Mouse (Mus musculus) kidney, embryonic 16.5 days (tissue): Measurements from ENCODE around the gene Sptlc3. TPM values are rescaled to one million over a fixed set of nuclear protein-coding genes. Genes with fewer than 3 reads are reported as not detected.

Experiments used
- ATAC-seq: fragments of 200-750 bp; cut with Nextera tagmentation; 2 replicates; pipeline ENCODE4 v1.8.0; 2017; ENCODE audit warnings: moderate TSS enrichment; ENCODE audit not compliant: low FRiP score, low TSS enrichment
- H3K27ac ChIP-seq: fragments of 300-500 bp; sonication (generic); 2 replicates; pipeline ENCODE4 v1.5.1; 2014; ENCODE audit warnings: low read length
- H3K27me3 ChIP-seq: fragments of 300-500 bp; sonication (generic); 2 replicates; pipeline ENCODE4 v1.6.1; 2014; ENCODE audit warnings: low read length, control low read depth, mixed read lengths; ENCODE audit not compliant: insufficient read depth
- H3K36me3 ChIP-seq: fragments of 300-500 bp; sonication (generic); 2 replicates; pipeline ENCODE4 v1.6.1; 2014; ENCODE audit warnings: low read length, control low read depth, mixed read lengths; ENCODE audit not compliant: insufficient read depth
- H3K4me1 ChIP-seq: fragments of 300-500 bp; sonication (generic); 2 replicates; pipeline ENCODE4 v1.6.1; 2014; ENCODE audit warnings: low read length, control low read depth, mixed read lengths; ENCODE audit not compliant: insufficient read depth
- H3K4me2 ChIP-seq: fragments of 300-500 bp; sonication (generic); replicated peaks from 2 replicates; pipeline ENCODE4 v1.6.1; 2014; ENCODE audit warnings: low read depth, low read length
- H3K4me3 ChIP-seq: fragments of 300-500 bp; sonication (generic); 2 replicates; pipeline ENCODE4 v1.5.1; 2014; ENCODE audit warnings: mild to moderate bottlenecking, low read length
- H3K9ac ChIP-seq: fragments of 300-500 bp; sonication (generic); replicated peaks from 2 replicates; pipeline ENCODE4 v1.6.1; 2014; ENCODE audit warnings: low read length
- H3K9me3 ChIP-seq: fragments of 300-500 bp; sonication (generic); 2 replicates; pipeline ENCODE4 v1.6.1; 2016; ENCODE audit warnings: low read length, control low read depth
- WGBS: fragments of 180-500 bp; shearing (Covaris S2); extraction: QIAGEN DNeasy Blood & Tissue Kit; methylation state at CpG from one replicate; pipeline ENCODE4 v1.1.7; 2014; 5-methylcytosine and 5-hydroxymethylcytosine counted together
- polyA plus RNA-seq: library from polyadenylated mRNA; unstranded; fragments of >200 nt; fragmentation: Nextera tagmentation; extraction: Ambion mirVana; gene quantifications from 2 replicates; pipeline ENCODE4 v1.2.1, GENCODE M21; 2015

Sptlc3 gene
- polyA plus RNA-seq: 0.66 and 0.87 TPM in 2 replicates

- WGBS: 54% methylated on average over 5 of the region's 5 CpGs
- Histone ChIP-seq H3K4me1 (no peaks in the 10 kb centered on the region), H3K36me3 (no peaks in the 10 kb centered on the region), H3K4me2 (peak within 1 kb of the TSS; percentile 11), H3K4me3 (no peak within 1 kb of the TSS), H3K27ac (no peak within 1 kb of the TSS), H3K9ac (no peak within 1 kb of the TSS), H3K27me3 (no peaks in the 10 kb centered on the region), H3K9me3 (no peaks in the 10 kb centered on the region)
- ATAC-seq: peak; percentile 49; the same call in 1 of the 2 replicates
Observed at GRCm38 (mm10) chr2:139493836-139494235, at the start of gene Sptlc3. Gene Sptlc3 (plus strand): TSS chr2:139493913.

DNA sequence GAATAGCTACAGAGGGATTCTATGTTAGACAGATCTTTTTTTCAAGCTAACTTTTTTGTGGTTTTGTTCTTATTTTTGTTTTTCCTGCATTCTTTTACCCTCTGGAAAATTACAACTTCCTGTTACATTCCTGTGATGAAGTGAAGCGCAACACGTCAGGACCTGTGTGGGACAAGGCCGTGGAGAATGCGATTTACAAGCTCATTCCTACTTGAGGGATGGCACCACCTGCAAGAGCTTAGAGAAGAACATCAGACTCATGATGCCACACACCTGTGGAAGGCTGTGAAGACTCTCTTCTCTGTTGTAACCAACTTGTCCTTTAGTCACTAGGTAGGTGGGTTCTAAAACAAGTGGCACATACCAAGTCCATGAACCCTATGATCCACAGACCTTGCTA, 26.0 kb upstream of the Sptlc3 start:
- no peaks in the 10 kb centered on the region for H3K4me1 ChIP-seq
- H3K4me3 ChIP-seq: no peak overlapping the region
- no peaks in the 10 kb centered on the region for H3K9me3 ChIP-seq
- peak; percentile 63; the same call in 1 of the 2 replicates for ATAC-seq
- 34% methylated on average over 4 of the region's 4 CpGs for WGBS
- H3K4me2 ChIP-seq: no peak overlapping the region
- no peak overlapping the region for H3K9ac ChIP-seq
- H3K27me3 ChIP-seq: no peaks in the 10 kb centered on the region
- H3K27ac ChIP-seq: no peak overlapping the region
- H3K36me3 ChIP-seq: no peaks in the 10 kb centered on the region

DNA sequence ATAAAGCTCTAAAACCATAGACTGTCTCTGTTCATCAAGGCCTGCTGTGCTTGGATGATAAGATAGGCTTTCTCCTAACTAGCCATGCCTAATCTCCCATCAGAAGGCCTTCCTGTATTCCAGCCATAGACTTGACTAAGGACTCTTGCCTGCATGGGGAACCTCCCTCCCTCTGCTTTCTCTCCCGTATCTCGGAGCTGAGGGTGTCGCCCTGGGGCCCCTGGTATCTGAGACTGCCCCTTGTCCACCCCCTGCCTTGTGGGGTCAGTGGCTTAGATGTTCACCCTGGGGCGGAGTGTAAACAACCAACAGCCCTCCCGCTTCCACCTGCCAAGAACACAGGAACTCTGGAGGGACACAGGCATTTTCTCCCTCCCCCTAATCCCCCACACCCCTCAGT, 5.0 kb upstream of the Sptlc3 start:
- WGBS: 44% methylated on average over 5 of the region's 5 CpGs
- no peaks in the 10 kb centered on the region for H3K4me1 ChIP-seq
- H3K9me3 ChIP-seq: no peaks in the 10 kb centered on the region
- H3K4me3 ChIP-seq: no peak overlapping the region
- H3K27me3 ChIP-seq: no peaks in the 10 kb centered on the region
- H3K9ac ChIP-seq: no peak overlapping the region
- no peak overlapping the region for H3K4me2 ChIP-seq
- no peak overlapping the region for H3K27ac ChIP-seq
- H3K36me3 ChIP-seq: no peaks in the 10 kb centered on the region
- no peak for ATAC-seq

- Histone ChIP-seq H3K9ac (no peak overlapping the region), H3K4me3 (no peak overlapping the region), H3K27me3 (no peaks in the 10 kb centered on the region), H3K4me2 (peak overlapping the region; percentile 11), H3K27ac (no peak overlapping the region), H3K36me3 (no peaks in the 10 kb centered on the region), H3K4me1 (no peaks in the 10 kb centered on the region), H3K9me3 (no peaks in the 10 kb centered on the region)
- peak; percentile 82; the same call in 1 of the 2 replicates for ATAC-seq
- 14% methylated on average over 5 of the region's 5 CpGs for WGBS
Observed at GRCm38 (mm10) chr2:139494629-139495028, 916 bp downstream of the Sptlc3 start.

DNA sequence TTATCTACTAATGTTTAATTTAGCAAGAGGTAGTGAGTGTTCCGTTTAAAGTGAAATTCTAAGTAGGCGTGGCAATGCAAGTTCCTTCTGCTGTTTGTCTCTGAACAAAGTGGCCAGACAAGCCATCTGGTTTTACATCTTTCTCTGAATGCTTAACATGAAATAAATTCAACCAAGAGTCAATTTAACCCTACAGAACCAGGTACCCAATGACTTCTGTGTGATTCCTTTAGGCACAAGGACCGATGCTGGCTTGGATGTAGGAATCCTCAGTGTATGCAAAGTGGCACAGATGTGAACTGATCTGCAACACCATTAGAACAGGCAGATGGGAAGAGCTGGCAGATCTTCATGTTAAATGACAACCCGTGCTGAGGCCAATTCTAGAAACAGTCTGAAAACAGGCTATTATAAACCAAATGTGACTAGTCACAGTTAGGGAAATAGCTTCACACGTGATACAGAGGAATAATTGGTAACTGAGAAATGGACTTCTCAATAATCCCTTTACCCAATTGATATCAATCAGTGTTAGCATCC, 68.3 kb downstream of the Sptlc3 start:
- Histone ChIP-seq H3K27me3 (no peaks in the 10 kb centered on the region), H3K4me3 (no peak overlapping the region), H3K4me1 (no peaks in the 10 kb centered on the region), H3K36me3 (no peaks in the 10 kb centered on the region), H3K27ac (no peak overlapping the region), H3K9ac (no peak overlapping the region), H3K9me3 (no peaks in the 10 kb centered on the region), H3K4me2 (no peak overlapping the region)
- WGBS: 86% methylated on average over 5 of the region's 5 CpGs
- no peak for ATAC-seq

GRCm38 (mm10) chr2:139579280-139579679, 85.6 kb downstream of the Sptlc3 start:
- Histone ChIP-seq H3K27me3 (no peaks in the 10 kb centered on the region), H3K4me3 (no peak overlapping the region), H3K4me1 (no peaks in the 10 kb centered on the region), H3K9me3 (no peaks in the 10 kb centered on the region), H3K9ac (no peak overlapping the region), H3K36me3 (no peaks in the 10 kb centered on the region), H3K4me2 (no peak overlapping the region), H3K27ac (no peak overlapping the region)
- ATAC-seq: no peak
- 11% methylated on average over 3 of the region's 3 CpGs for WGBS

DNA sequence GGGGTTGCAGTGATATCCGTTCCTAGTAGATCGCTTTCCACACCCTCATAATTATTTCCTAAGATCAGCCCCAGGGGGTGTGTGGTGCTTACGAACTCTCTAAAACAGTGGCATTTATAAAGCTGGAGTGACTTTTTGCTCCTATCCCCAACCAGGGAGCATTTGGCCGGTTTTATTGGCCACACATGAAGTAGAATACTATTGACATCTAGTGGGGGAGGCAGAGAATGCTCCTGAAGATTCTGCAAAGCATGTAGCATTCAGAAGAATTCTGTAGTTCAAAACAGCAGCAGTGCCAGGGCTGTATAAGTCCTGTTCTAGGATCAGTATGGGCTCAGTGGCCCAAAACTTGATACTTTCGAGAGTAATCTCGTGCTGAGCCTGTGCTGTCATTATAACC, 89.1 kb downstream of the Sptlc3 start:
- Histone ChIP-seq H3K9ac (no peak overlapping the region), H3K27ac (no peak overlapping the region), H3K9me3 (no peaks in the 10 kb centered on the region), H3K27me3 (no peaks in the 10 kb centered on the region), H3K4me2 (no peak overlapping the region), H3K36me3 (no peaks in the 10 kb centered on the region), H3K4me3 (no peak overlapping the region), H3K4me1 (no peaks in the 10 kb centered on the region)
- 49% methylated on average over 6 of the region's 6 CpGs for WGBS
- ATAC-seq: no peak

DNA sequence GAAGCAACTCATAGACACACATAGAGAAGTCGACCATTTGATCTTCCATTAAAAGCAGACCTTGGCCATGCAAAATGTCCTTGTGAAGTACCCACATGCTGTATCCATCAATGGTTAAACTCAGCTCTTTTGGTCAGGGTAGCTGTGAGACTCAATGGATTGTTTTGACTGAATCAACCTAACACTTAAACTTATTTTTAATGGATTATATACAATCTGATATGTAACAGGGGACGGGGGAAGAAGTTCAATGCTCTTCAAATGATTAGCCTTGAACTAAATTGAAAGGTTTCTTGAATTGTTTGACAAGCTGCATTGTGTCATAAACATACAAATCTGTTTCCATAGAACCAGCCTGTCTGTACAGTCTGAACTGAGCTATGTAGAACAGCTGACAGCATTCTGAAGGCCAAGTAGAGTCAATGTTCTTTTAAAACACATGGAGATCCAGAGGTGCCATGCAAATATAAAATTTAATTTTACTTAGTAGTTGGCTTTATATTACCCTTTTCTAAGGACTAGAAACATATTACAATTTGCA, 94.0 kb downstream of the Sptlc3 start:
- peaks cover 6% of the 10 kb centered on the region; the same call in 1 of the 2 replicates for H3K4me1 ChIP-seq
- H3K27me3 ChIP-seq: no peaks in the 10 kb centered on the region
- no peak overlapping the region for H3K4me3 ChIP-seq
- no peaks in the 10 kb centered on the region for H3K9me3 ChIP-seq
- no peak overlapping the region for H3K27ac ChIP-seq
- no peak for ATAC-seq
- no peak overlapping the region for H3K4me2 ChIP-seq
- no peak overlapping the region for H3K9ac ChIP-seq
- 88% methylated on average over 2 of the region's 2 CpGs for WGBS
- no peaks in the 10 kb centered on the region for H3K36me3 ChIP-seq

GRCm38 (mm10) chr2:139589905-139590304, 96.2 kb downstream of the Sptlc3 start:
- ATAC-seq: no peak; the same call in 1 of the 2 replicates
- H3K4me2 ChIP-seq: no peak overlapping the region
- H3K27ac ChIP-seq: no peak overlapping the region
- no peak overlapping the region for H3K4me3 ChIP-seq
- H3K9ac ChIP-seq: no peak overlapping the region
- 51% methylated on average over 4 of the region's 4 CpGs for whole genome bisulfite sequencing
- H3K36me3 ChIP-seq: no peaks in the 10 kb centered on the region
- H3K27me3 ChIP-seq: no peaks in the 10 kb centered on the region
- H3K4me1 ChIP-seq: peaks cover 6% of the 10 kb centered on the region; the same call in 1 of the 2 replicates
- no peaks in the 10 kb centered on the region for H3K9me3 ChIP-seq

GRCm38 (mm10) chr2:139590888-139591698, 97.4 kb downstream of the Sptlc3 start:
- peaks cover 6% of the 10 kb centered on the region; the same call in 1 of the 2 replicates for H3K4me1 ChIP-seq
- WGBS: 22% methylated on average over 10 of the region's 10 CpGs
- H3K9ac ChIP-seq: no peak overlapping the region
- H3K36me3 ChIP-seq: no peaks in the 10 kb centered on the region
- H3K27me3 ChIP-seq: no peaks in the 10 kb centered on the region
- H3K4me3 ChIP-seq: no peak overlapping the region
- no peak overlapping the region for H3K27ac ChIP-seq
- no peaks in the 10 kb centered on the region for H3K9me3 ChIP-seq
- peak; percentile 88 for ATAC-seq
- no peak overlapping the region; the same call in 1 of the 2 replicates for H3K4me2 ChIP-seq
